Mouse (Mus musculus) c-Kit-positive CD71-positive TER-119-negative erythroid progenitor cells, embryonic 14.5 days (primary cell): ENCODE results near the gene Arpc3.
"Not testable (repeated sequence)": the region's sequence is repeated elsewhere in the genome, so short reads cannot be mapped to it uniquely, and the experiment has no call there.

Experiments used
- DNase-seq: peaks from one replicate; pipeline ENCODE4 v3.0.0-alpha.2; 2013; ENCODE audit warnings: low read depth

Arpc3 gene

DNA sequence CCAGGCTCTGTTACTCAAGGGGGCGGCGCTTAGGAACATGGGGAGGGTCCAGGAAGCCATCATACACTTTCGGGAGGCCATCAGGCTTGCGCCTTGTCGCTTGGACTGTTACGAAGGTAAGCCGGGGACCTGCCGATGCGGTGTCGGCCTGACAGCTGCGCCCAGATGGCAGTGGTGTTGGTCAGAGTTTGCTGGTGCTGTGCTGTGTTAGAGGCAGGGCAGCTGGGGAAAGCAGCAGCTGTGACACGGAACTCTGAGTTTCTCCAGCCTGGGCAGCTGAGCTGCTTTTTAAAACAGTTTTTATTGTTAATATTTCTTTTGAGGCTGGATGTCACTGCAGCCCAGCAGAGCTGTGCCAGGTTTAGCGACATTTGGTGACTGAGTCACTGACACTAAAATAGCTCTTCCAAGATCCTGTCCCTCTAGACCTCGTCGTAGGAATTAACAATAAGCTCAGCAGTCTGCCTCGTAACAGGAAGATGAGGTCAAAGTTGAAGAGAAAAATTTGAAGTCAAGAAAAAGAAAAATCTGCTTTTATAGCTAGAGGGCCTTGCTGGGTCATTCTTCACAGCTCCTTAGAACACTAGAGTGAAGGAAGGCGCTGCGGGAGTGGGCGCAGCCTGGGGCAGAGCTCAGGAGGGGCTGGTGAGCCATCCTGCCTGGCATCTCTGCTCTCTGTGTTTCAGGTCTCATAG lies 47.9 kb downstream of the Arpc3 start:
- no peak for DNase-seq

DNA sequence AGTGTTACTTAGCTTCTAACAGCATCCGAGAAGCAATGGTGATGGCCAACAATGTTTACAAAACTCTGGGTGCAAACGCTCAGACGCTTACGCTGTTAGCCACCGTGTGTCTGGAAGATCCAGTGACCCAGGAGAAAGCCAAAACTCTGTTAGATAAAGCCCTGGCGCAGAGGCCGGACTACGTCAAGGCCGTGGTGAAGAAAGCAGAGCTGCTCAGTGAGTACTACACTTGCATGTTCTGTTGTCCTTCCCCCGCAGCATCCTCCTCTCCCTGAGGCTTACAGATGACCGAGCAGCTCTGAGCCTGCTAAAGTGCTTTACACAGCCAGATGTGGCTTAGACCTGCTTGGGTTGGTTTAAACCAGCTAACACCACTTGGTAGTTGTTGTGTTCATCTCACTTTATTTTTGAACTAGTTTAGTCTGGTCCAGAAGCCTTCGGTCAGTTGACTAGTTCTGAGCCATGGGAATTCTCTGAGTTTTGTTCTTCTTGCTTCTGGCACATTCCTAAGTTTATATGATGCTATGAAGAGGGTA lies 48.5 kb downstream of the Arpc3 start:
- DNase-seq: no peak

DNA sequence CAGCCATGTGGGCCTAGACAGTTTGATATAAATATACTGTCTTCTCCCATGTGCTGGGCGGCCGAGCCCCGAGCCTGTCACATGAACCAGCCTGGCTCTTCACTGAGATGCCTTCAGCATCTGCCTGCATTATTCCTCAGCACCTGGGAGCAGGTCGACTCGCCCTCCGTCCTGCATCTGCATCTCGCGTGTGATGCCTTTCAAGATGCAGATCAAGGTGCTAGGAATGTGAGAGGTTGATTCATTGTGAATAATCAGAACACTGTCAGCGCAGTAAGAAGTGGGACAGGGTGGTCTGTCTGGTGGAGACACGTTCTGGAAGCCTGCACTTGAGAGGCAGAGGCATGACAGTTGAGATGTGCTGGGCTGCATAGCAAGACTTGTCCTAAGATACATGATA lies 52.8 kb downstream of the Arpc3 start:
- no peak for DNase-seq

GRCm38 (mm10) chr5:122445051-122445610 lies 53.5 kb downstream of the Arpc3 start:
- no peak for DNase-seq

- no peak for DNase-seq
Observed at GRCm38 (mm10) chr5:122447857-122448256, 56.2 kb downstream of the Arpc3 start.

GRCm38 (mm10) chr5:122448869-122449268 lies 57.2 kb downstream of the Arpc3 start:
- DNase-seq: no peak

- DNase-seq: no peak
Observed at GRCm38 (mm10) chr5:122449946-122450345, 58.3 kb downstream of the Arpc3 start.

GRCm38 (mm10) chr5:122450913-122451317 lies 59.2 kb downstream of the Arpc3 start:
- DNase-seq: no peak

- no peak for DNase-seq
Observed at GRCm38 (mm10) chr5:122451324-122451723, 59.6 kb downstream of the Arpc3 start.

DNA sequence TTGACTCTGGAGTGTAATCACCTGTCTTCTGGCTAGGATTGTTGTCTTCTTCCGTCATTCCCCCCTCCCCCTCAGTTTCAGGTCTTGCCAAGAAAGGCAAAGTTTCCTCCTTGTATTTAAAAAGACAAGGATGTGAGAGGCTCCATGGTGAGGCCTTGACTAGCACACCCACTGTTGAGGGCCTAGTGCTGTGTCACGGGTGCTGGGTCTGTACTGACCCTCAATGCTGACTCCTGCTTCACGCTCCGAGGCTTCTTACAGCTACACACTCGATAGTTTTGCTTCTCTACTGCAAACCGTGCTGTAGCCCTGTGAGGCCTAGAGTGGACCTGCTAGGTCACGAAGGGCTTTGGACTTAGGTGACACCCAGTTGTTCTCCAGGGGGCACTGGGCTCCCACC lies 60.5 kb downstream of the Arpc3 start:
- no peak for DNase-seq

DNA sequence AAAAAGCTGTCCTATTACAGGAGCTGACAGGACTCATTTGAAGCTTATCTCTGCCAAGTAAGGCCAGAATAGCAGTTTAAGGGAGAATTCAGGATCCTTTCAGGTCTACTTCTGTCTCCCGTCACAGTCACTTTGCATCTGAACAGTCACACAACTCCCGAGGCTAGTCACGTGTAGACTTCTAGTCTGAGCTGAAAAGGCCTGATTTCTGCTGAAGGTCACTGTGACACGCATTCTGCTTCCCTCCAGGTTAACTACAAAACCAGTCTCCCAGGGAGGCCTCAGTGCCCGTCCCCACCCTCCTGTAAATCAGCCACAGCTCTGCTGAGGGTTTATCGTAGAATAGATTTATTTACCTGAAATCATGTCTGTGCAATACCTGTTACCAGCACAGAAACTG lies 61.5 kb downstream of the Arpc3 start:
- DNase-seq: no peak

DNA sequence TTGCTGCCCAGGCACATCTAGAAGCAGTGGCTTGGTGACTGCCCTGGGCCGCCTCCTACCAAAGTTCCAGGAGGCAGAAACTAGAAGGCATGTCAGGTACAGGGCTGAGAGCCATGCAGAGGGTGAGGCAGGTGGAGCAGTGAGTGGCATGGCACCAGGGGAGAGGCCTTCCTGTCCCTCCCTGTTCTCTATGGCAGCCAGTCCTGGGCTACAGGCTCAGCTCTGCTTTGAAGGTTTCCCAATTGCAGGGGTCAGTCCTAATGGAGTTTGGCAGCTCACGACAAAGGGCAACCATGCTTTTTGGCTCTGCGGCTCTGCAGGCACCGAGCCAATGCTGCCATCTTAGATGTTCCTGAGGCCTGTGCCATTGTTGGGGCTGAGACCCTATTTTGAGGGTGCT lies 62.8 kb downstream of the Arpc3 start:
- DNase-seq: no peak

DNA sequence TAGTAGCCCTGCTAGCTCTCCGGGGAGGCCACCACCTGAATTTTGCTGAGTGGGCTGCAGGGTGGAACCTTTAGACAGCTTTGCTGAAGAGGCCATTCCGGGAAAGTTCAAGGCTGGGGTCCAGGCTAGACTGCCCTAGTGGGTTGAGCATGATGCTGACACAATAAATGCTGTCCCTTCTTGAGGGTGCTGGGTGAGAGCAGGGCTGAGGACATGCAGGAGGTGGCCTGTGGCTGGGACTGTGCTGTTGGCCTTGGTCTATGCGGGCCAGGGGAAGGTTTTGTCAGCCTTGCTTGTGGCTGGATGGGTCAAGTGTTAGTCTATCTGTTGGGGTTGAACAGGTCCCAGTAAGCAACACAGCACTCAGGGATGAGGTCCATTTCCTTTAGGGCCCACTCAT lies 63.2 kb downstream of the Arpc3 start:
- DNase-seq: no peak

GRCm38 (mm10) chr5:122455584-122455983 lies 63.9 kb downstream of the Arpc3 start:
- DNase-seq: no peak

DNA sequence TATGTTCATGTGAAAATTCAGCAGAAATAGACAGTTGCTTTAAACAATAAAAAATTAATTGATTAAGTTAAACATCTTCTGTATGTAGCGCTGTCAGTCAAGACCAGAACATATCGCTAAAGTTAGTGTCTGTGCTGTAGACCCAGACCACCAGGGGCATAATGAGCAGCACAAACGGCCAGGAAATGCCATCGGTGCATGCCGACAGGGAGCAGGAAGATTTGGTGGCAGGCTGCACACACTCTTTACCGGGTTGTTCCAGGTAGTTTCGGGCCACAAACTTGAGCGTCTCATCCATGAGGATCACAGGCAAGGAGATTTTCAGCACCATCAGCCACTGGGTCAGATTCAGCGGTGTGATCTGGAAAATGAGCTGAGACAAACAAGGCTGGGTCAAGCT lies 65.4 kb downstream of the Arpc3 start:
- not testable (repeated sequence) for DNase-seq

DNA sequence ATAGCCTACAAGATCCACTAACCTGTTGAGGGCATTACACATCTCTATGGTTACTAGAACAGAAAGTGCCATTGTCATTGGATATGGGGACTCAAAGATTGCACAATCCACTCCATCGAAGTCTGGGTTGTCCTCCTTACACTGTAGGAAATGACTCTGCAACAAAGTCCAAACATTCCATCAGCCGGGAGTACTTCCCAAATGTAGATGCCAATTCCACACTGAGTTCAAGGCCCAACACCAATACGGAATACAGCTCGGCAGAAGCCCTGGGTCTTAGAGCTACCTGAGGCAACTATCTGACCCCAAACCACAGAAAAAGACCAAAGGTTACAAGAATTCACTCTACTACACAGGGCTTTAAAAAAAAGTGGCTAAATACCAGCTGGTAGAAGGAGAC lies 66.4 kb downstream of the Arpc3 start:
- DNase-seq: no peak

DNA sequence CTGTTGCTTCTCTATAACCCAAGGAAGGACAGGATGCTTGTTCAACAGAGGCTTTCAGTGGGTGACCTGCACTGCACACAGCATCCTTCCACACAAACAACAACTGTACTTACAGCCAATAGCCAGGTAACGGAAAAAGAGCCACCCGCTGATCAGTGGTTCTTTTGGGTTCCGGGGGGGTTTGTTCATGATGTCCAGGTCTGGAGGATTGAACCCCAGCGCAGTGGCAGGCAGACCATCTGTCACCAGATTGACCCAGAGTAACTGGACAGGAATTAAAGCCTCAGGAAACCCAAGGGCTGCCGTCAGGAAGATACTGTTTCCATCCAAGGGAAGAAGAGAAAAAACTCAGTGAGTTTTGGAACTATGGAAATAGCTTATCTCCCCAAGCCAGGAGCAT lies 67.7 kb downstream of the Arpc3 start:
- DNase-seq: no peak

DNA sequence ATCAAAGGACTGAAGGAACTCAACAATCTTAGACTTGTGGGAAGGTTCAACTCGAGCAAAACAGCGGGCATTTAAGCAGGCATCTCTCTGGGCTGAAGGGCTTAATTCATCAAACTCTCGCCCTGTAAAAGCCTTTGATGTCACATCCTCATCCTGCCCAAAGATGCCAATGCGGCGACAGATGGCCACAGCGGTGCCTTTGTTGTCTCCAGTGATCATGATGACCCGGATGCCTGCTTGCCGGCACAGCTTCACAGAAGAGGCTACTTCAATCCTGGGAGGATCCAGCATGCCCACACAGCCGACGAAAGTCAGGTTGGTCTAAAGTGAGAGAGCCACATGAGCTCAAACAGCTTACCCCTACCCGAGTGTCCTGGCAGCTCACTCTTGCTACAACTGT lies 69.0 kb downstream of the Arpc3 start:
- DNase-seq: no peak

- DNase-seq: no peak
Observed at GRCm38 (mm10) chr5:122461431-122461830, 69.8 kb downstream of the Arpc3 start.
